Mouse (Mus musculus) MEL (cell line): ENCODE data around the gene Rnf141. TPM values are rescaled to one million over a fixed set of nuclear protein-coding genes. Genes with fewer than 3 reads are reported as not detected.

Source experiments
- DNase-seq: peaks from one replicate; pipeline ENCODE4 v3.0.0; 2011; ENCODE audit warnings: low read depth, low spot score
- H3K27ac ChIP-seq: 2 replicates; pipeline ENCODE4 v1.5.1; 2012; ENCODE audit warnings: low read depth, mild to moderate bottlenecking, control low read depth, low read length, moderate library complexity; ENCODE audit not compliant: control insufficient read depth
- H3K27me3 ChIP-seq, 2 experiments: fragments of 150-350 bp in 1 of 2; sonication (generic) in 1 of 2; 2 replicates each; pipeline ENCODE4 v1.6.1; 2012; ENCODE audit warnings: low read length in 2 of 2, mild to moderate bottlenecking in 2 of 2, improper control_type of control experiment in 1 of 2, moderate library complexity in 1 of 2; ENCODE audit not compliant: insufficient read depth in 2 of 2, control insufficient read depth in 1 of 2
- H3K36me3 ChIP-seq, 2 experiments: 2 replicates each; pipeline ENCODE4 v1.6.1; 2012 to 2014; ENCODE audit warnings: low read length in 2 of 2, improper control_type of control experiment in 1 of 2, inconsistent platforms in 1 of 2, mild to moderate bottlenecking in 1 of 2; ENCODE audit not compliant: insufficient read depth in 2 of 2, control insufficient read depth in 1 of 2
- H3K4me1 ChIP-seq, 2 experiments: fragments of 150-350 bp in 1 of 2; sonication (generic) in 1 of 2; 2 replicates each; pipeline ENCODE4 v1.6.1; 2012; ENCODE audit warnings: low read length in 2 of 2, improper control_type of control experiment in 1 of 2, mild to moderate bottlenecking in 1 of 2; ENCODE audit not compliant: insufficient read depth in 2 of 2, control insufficient read depth in 1 of 2
- H3K4me3 ChIP-seq, 2 experiments: fragments of 150-350 bp in 1 of 2; sonication (generic) in 1 of 2; 2 replicates each; pipeline ENCODE4 v1.5.1; 2012; ENCODE audit warnings: low read depth in 2 of 2, low read length in 2 of 2, mild to moderate bottlenecking in 2 of 2, moderate library complexity in 2 of 2, control low read depth in 1 of 2, improper control_type of control experiment in 1 of 2; ENCODE audit not compliant: control insufficient read depth in 1 of 2, insufficient read depth in 1 of 2
- H3K79me2 ChIP-seq: 2 replicates; pipeline ENCODE4 v1.6.1; 2012; ENCODE audit warnings: mild to moderate bottlenecking, low read length, moderate library complexity; ENCODE audit not compliant: control insufficient read depth, poor library complexity, insufficient read depth
- H3K9ac ChIP-seq: 2 replicates; pipeline ENCODE4 v1.6.1; 2012; ENCODE audit warnings: low read depth, mild to moderate bottlenecking, control low read depth, low read length, moderate library complexity; ENCODE audit not compliant: control insufficient read depth, poor library complexity, severe bottlenecking
- H3K9me3 ChIP-seq: fragments of 150-350 bp; sonication (generic); replicated peaks from 2 replicates; pipeline ENCODE4 v1.6.1; 2012; ENCODE audit warnings: mild to moderate bottlenecking, low read length, improper control_type of control experiment, moderate library complexity; ENCODE audit not compliant: insufficient read depth
- BHLHE40 ChIP-seq: IDR thresholded peaks from 2 replicates; pipeline ENCODE4 v1.6.1; 2012; ENCODE audit warnings: low read depth, mild to moderate bottlenecking, inconsistent platforms, low read length, improper control_type of control experiment, borderline replicate concordance
- CHD2 ChIP-seq: IDR thresholded peaks from 2 replicates; pipeline ENCODE4 v1.6.1; 2011; ENCODE audit warnings: low read length, improper control_type of control experiment
- ELF1 ChIP-seq: IDR thresholded peaks from 2 replicates; pipeline ENCODE4 v1.6.1; 2014; ENCODE audit warnings: low read depth, mild to moderate bottlenecking, inconsistent platforms, low read length, improper control_type of control experiment, moderate library complexity
- ETS1 ChIP-seq: IDR thresholded peaks from 2 replicates; pipeline ENCODE4 v1.6.1; 2012; ENCODE audit warnings: low read depth, mild to moderate bottlenecking, inconsistent platforms, low read length, improper control_type of control experiment, moderate library complexity
- GABPA ChIP-seq: IDR thresholded peaks from 2 replicates; pipeline ENCODE4 v1.6.1; 2012; ENCODE audit warnings: low read depth, mild to moderate bottlenecking, inconsistent platforms, low read length, improper control_type of control experiment, moderate library complexity
- HCFC1 ChIP-seq: IDR thresholded peaks from 2 replicates; pipeline ENCODE4 v1.6.1; 2012; ENCODE audit warnings: low read depth, mild to moderate bottlenecking, inconsistent platforms, low read length, improper control_type of control experiment, moderate library complexity
- KAT2A ChIP-seq: conservative IDR thresholded peaks from 2 replicates; pipeline ENCODE4 v1.6.1; 2012; ENCODE audit warnings: low read depth, low read length, improper control_type of control experiment, inconsistent platforms
- MAFK ChIP-seq: IDR thresholded peaks from 2 replicates; pipeline ENCODE4 v1.6.1; 2011; ENCODE audit warnings: low read depth, mild to moderate bottlenecking, low read length, improper control_type of control experiment, borderline replicate concordance
- MAZ ChIP-seq: IDR thresholded peaks from 2 replicates; pipeline ENCODE4 v1.6.1; 2012; ENCODE audit warnings: low read depth, mild to moderate bottlenecking, inconsistent platforms, low read length, improper control_type of control experiment
- MXI1 ChIP-seq: IDR thresholded peaks from 2 replicates; pipeline ENCODE4 v1.6.1; 2011; ENCODE audit warnings: mild to moderate bottlenecking, low read depth, low read length, improper control_type of control experiment
- MYB ChIP-seq: IDR thresholded peaks from 2 replicates; pipeline ENCODE4 v1.6.1; 2011; ENCODE audit warnings: mild to moderate bottlenecking, low read depth, low read length, improper control_type of control experiment
- MYC ChIP-seq: IDR thresholded peaks from 2 replicates; pipeline ENCODE4 v1.6.1; 2011; ENCODE audit warnings: low read depth, mild to moderate bottlenecking, low read length, improper control_type of control experiment, moderate library complexity
- NRF1 ChIP-seq: IDR thresholded peaks from 2 replicates; pipeline ENCODE4 v1.6.1; 2014; ENCODE audit warnings: low read depth, mild to moderate bottlenecking, inconsistent platforms, low read length, improper control_type of control experiment, moderate library complexity; ENCODE audit not compliant: poor library complexity, insufficient read depth, severe bottlenecking
- RCOR1 ChIP-seq: IDR thresholded peaks from 2 replicates; pipeline ENCODE4 v1.6.1; 2012; ENCODE audit warnings: low read depth, mild to moderate bottlenecking, inconsistent platforms, low read length, improper control_type of control experiment
- SIN3A ChIP-seq: IDR thresholded peaks from 2 replicates; pipeline ENCODE4 v1.6.1; 2012; ENCODE audit warnings: low read length, improper control_type of control experiment, inconsistent platforms
- SMC3 ChIP-seq: IDR thresholded peaks from 2 replicates; pipeline ENCODE4 v1.6.1; 2011; ENCODE audit warnings: low read depth, low read length, improper control_type of control experiment
- TBP ChIP-seq: IDR thresholded peaks from 2 replicates; pipeline ENCODE4 v1.8.0; 2011; ENCODE audit warnings: low read depth, low read length, improper control_type of control experiment
- TCF12 ChIP-seq: IDR thresholded peaks from 2 replicates; pipeline ENCODE4 v1.6.1; 2014; ENCODE audit warnings: low read depth, mild to moderate bottlenecking, inconsistent platforms, low read length, improper control_type of control experiment, moderate library complexity
- UBTF ChIP-seq: IDR thresholded peaks from 2 replicates; pipeline ENCODE4 v1.6.1; 2012; ENCODE audit warnings: low read depth, mild to moderate bottlenecking, inconsistent platforms, low read length, improper control_type of control experiment, moderate library complexity, borderline replicate concordance; ENCODE audit not compliant: insufficient read depth
- USF1 ChIP-seq: IDR thresholded peaks from 2 replicates; pipeline ENCODE4 v1.6.1; 2014; ENCODE audit warnings: low read depth, mild to moderate bottlenecking, inconsistent platforms, low read length, improper control_type of control experiment, moderate library complexity
- USF2 ChIP-seq, 2 experiments: IDR thresholded peaks; 2 replicates each; pipeline ENCODE4 v1.6.1; 2011 to 2012; ENCODE audit warnings: improper control_type of control experiment in 2 of 2, low read length in 2 of 2, borderline replicate concordance in 1 of 2, inconsistent platforms in 1 of 2, low read depth in 1 of 2, mild to moderate bottlenecking in 1 of 2; ENCODE audit not compliant: insufficient read depth in 1 of 2
- ZC3H11A ChIP-seq: IDR thresholded peaks from 2 replicates; pipeline ENCODE4 v1.6.1; 2012; ENCODE audit warnings: low read depth, mild to moderate bottlenecking, inconsistent platforms, low read length, improper control_type of control experiment
- ZKSCAN1 ChIP-seq: IDR thresholded peaks from 2 replicates; pipeline ENCODE4 v1.6.1; 2012; ENCODE audit warnings: low read depth, mild to moderate bottlenecking, inconsistent platforms, low read length, improper control_type of control experiment, moderate library complexity
- polyA plus RNA-seq, 2 experiments: library from polyadenylated mRNA; stranded (reverse) in 1 of 2; unstranded in 1 of 2; fragments of >175 nt in 1 of 2; fragments of >200 nt in 1 of 2; gene quantifications; 2 replicates each; pipeline versions ENCODE4 v1.2.1 to v1.2.4; 2012; ENCODE audit warnings: low replicate concordance in 2 of 2, low read depth in 1 of 2; ENCODE audit not compliant: insufficient read length in 2 of 2, insufficient read depth in 1 of 2, missing spikeins in 1 of 2
- total RNA-seq: library from RNA; depleted of rRNA; stranded (reverse); fragments of 300-350 nt; gene quantifications from 2 replicates; pipeline ENCODE4 v1.2.3, GENCODE M21; 2012

Rnf141 gene
- total and polyA plus RNA-seq, 3 experiments: 18.8 to 19.7 TPM; not detected in 1

GRCm38 (mm10) chr7:110866021-110866420, 21.8 kb upstream of the Rnf141 start:
- Histone ChIP-seq H3K9ac (no peak overlapping the region), H3K9me3 (no peaks in the 10 kb centered on the region), H3K27me3 (peaks cover 3 to 4% of the 10 kb centered on the region in 2 experiments; a peak in 3 of 4 replicates)
- no peak for TF ChIP-seq MYB
- no peak for TF ChIP-seq KAT2A
- no peak for TF ChIP-seq ZC3H11A
- no peak for TF ChIP-seq GABPA
- TF ChIP-seq TBP: no peak
- no peak for TF ChIP-seq HCFC1
- TF ChIP-seq ELF1: no peak
- TF ChIP-seq SMC3: no peak
- TF ChIP-seq CHD2: no peak
- no peak for TF ChIP-seq NRF1
- TF ChIP-seq SIN3A: no peak
- no peak for TF ChIP-seq BHLHE40
- no peak for TF ChIP-seq MAFK
- TF ChIP-seq RCOR1: no peak
- no peak for TF ChIP-seq ZKSCAN1
- TF ChIP-seq, all 39 proteins: peak for 0
- Histone ChIP-seq H3K36me3 (no peaks in the 10 kb centered on the region), H3K79me2 (no peaks in the 10 kb centered on the region), H3K27ac (no peak overlapping the region), H3K4me1 (no peaks in the 10 kb centered on the region), H3K4me3 (no peak overlapping the region)
- no peak for DNase-seq

GRCm38 (mm10) chr7:110865570-110865969, 21.3 kb upstream of the Rnf141 start:
- Histone ChIP-seq H3K9me3 (no peaks in the 10 kb centered on the region), H3K4me1 (no peaks in the 10 kb centered on the region), H3K36me3 (no peaks in the 10 kb centered on the region; a peak in 1 of 4 replicates), H3K27ac (no peak overlapping the region), H3K27me3 (peaks cover 3 to 4% of the 10 kb centered on the region in 2 experiments; a peak in 3 of 4 replicates), H3K9ac (no peak overlapping the region), H3K4me3 (no peak overlapping the region), H3K79me2 (no peaks in the 10 kb centered on the region)
- DNase-seq: no peak
- TF ChIP-seq MXI1 (no peak), USF2 (IDR thresholded peaks at IDR 0.05; ENCODE audit: borderline replicate concordance in 1 of 2, insufficient read depth in 1 of 2, low read depth in 1 of 2, low read length in 2 of 2) (no peak), ZKSCAN1 (no peak), UBTF (no peak), SMC3 (no peak), MYC (no peak), USF1 (no peak), ETS1 (no peak), MAZ (no peak), GABPA (no peak), KAT2A (no peak), RCOR1 (no peak), ZC3H11A (no peak), TCF12 (no peak), BHLHE40 (no peak)
